Mouse (Mus musculus): ENCODE measurements at regions not wholly inside any gene's neighbourhood (a gene's known extent, or its start where the extent isn't known, plus 50 kb on each side); places are given as distances from the start of the nearest gene placed in this dataset.

DNA sequence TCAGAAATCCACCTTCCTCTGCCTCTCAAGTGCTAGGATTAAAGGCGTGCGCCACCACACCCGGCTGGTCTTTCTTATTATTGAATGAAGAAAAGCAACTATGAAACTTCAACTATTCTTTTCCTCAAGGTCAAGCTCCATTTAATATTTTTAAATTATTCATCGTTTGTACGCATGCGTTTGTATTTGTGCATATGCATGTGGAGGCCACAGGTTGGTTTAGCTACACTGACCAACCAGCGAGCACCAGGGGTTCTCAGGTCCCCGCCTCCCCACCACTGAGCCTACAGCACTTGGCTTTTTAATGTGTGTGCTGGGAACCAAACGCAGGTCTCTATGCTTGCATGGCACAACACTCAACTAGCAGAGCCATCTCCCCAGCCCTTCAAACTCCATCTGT, 51.0 kb upstream of the Tmem252 start:
- no peak for DNase-seq (ENCODE audit: low spot score)

DNA sequence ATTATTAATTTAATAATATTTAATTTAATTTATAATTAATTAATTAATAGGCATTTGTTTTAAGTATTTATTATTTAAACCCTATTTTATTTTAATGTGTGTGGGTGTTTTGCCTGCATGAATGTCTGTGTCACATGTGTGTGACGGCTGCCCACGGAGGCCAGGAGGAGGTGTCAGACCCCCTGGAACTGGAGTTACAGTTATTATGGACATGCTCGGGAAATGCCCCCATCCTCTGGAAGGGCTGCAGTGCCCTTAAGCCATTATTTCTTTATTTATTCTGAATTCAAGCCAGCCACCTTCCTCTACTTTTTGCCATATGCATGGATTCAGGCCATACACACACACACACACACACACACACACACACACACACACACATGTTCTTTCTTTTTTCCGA, 51.5 kb upstream of the Tmem252 start:
- DNase-seq (ENCODE audit: low spot score): no peak

DNA sequence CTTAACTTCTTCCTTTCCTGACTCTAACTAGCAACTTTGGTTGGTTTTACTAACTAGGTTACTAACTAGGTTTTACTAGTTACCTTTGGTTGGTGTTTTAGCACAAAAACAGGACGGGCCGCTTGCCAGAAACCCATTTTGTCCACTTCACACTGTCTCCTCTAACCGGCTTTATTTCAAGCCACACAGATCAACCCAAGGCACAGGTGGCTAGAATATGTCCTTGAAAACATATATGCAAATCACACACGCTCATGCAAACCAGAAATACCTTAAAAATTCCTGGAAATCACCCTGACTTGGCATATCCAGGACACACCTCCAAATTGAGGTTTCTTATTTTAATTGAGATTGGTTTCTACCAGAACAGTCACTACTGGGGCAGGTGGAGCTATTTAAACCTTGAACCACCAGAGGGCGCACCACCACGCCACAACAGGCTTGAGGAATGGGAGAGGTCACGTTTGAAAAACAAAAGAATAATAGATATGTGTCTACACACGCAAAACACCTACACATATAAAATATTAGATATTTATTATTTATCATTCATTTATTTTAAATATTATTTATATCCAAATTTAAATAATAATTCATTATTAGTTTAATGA, 52.1 kb upstream of the Tmem252 start:
- peak; percentile 39 for DNase-seq (ENCODE audit: low spot score)

DNA sequence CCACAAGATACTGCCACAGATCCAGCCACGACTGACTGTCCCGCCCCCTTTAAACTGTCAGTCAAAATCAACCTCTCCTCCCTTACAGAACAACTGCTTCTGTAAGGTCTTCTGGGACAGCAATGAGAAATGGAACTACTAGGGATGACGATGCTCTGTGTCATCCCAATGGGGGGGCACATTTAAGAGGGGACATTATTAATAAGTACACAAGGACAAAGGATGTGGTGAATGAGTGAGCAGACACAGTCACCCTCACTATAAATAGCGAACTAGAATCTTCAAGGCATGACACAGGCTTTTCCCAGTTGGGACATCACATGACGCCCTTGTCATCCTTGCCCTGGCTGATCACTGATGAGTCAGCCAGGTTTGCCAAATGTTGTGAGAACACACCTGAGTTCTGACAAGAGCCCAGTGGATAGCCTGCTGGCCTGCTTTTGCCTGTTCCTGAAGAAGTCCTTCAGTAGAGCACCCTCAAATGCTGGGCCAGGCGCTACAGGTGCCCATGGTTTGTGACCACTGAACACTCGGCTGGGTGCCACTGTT, 58.0 kb upstream of the Tmem252 start:
- DNase-seq (ENCODE audit: low spot score): no peak

DNA sequence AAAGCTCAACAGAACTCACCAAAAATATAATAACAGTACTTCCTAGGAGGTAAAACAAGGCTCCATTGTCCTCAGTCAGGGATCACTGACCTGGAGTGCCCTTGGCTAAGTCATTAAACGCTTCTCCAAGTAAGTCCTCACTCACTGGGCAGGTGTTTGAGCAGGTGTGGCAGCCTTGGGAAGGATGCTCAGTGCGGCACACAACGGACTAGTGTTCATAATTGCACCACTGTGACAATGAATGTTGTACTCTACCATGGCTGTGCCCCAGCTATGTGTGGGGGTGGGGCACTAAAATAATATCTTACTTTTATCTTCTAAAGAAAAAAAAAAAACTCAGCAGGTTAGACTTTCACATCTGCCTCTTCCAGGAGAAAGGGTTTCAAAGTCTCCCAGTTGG, 52.2 kb upstream of the Pip5k1b start:
- DNase-seq (ENCODE audit: low spot score): no peak

DNA sequence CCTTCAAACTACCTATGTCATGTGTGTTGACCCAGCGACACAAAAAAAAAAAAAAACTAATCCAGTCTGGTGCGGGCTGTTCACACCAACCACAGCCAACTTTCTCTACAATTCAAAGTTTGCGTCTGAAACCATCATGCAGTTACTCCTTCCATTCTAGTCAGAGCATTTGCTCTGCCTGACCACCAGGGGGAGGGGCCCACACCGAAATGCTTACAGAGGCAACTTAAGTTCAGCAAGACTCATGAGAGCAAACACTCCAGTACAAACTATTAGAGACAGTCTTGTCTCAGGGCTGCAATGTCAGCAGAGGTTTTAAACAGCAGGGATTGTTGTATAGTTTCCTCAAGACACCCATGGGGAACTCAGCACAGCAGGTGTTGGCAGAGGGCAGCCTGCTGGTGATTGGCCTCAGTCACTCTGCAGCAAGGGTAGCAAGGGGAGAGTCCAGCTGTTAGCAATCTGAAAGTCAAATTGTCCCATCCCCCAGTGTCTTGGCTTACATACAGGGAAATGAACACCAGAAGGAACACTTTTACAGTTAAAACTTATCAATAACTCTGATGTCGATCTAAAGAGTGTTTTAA, 50.8 kb upstream of the Pip5k1b start:
- peak; percentile 12 for DNase-seq (ENCODE audit: low spot score)
